Comparison of ENCODE assay signal across 11 mouse cellular contexts in the genomic region with DNA sequence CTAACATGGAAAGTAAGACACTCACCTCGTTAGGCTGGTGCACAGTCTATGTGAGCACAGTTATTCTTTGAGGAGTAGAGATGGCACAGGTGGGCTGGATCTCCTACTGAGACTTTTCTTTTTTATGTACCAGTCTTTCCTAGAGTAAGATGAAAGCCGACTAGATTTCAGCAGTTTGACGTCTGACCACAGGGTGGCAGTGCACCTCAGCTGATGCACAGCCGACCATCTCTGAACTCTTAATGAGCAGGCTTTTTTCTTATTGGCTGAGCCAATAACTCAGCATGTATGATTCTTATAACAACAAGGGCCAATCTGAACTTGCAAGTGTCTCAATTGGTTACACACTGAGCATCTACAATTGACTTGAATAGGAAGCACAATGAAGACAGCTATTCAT.
DNase-seq lines count a peak whose midpoint lies in the region; ATAC-seq and TF ChIP-seq lines count a peak whose summit lies in the region.
"Had no signal": no experiment of that assay in that cellular context is flagged by ENCODE, and none has a peak within 500 bp of the region (broad histone marks: within the 10 kb centered on the region; RNA-seq: fewer than 3 reads in every experiment).

No protein-coding gene starts in this region.

- H3K4me3 ChIP-seq in midbrain, embryonic 16.5 days (ENCODE audit: low read depth, low read length) = no peak overlapping the region

- peak; percentile 38; the same call in 1 of the 2 replicates for TF ChIP-seq CTCF in brain, embryonic 14.5 days (IDR thresholded peaks at IDR 0.05; ENCODE audit: borderline replicate concordance, extremely low read depth, insufficient read depth, insufficient read length)

- TF ChIP-seq POLR2A in brain, embryonic 14.5 days (IDR thresholded peaks at IDR 0.05; ENCODE audit: borderline replicate concordance, extremely low read depth, insufficient read depth, insufficient read length, poor library complexity, severe bottlenecking) = no peak

- H3K9ac ChIP-seq in midbrain, embryonic 16.5 days (ENCODE audit: low read depth, low read length) = no peak overlapping the region

- DNase-seq in frontal cortex, postnatal 14 days (ENCODE audit: low spot score in 2 of 2) = no peak
- peak; percentile 49 for DNase-seq in retina, embryonic 14.5 days (ENCODE audit: low spot score)
- DNase-seq in retina, postnatal 1 day = no peak
- DNase-seq in brain, embryonic 14.5 days (ENCODE audit: low read depth) = peak; percentile 1
- DNase-seq in thymus, postnatal 36 days = peak; percentile 57 to 58
- DNase-seq in heart, adult 9 months (ENCODE audit: low spot score in 2 of 2) = no peak
- DNase-seq: cerebellum, adult 2 months; lung, postnatal 36 days had no signal

- H3K4me2 ChIP-seq in midbrain, embryonic 16.5 days (ENCODE audit: low read length) = no peak overlapping the region

- WGBS in midbrain, embryonic 16.5 days = 35% methylated on average over 4 of the region's 4 CpGs

- H3K4me1 ChIP-seq in midbrain, embryonic 16.5 days (ENCODE audit: control insufficient read depth, insufficient read depth, low read length) = no peaks in the 10 kb centered on the region

- no peaks in the 10 kb centered on the region for H3K27me3 ChIP-seq in midbrain, embryonic 16.5 days (ENCODE audit: control insufficient read depth, insufficient read depth, low read depth, low read length)

- no peak overlapping the region for H3K27ac ChIP-seq in midbrain, embryonic 16.5 days (ENCODE audit: low read length)

- H3K36me3 ChIP-seq in midbrain, embryonic 16.5 days (ENCODE audit: control insufficient read depth, insufficient read depth, low read length) = no peaks in the 10 kb centered on the region

- ATAC-seq in frontal cortex, adult (ENCODE audit: low TSS enrichment) = peak; percentile 41; the same call in 1 of the 2 replicates
- ATAC-seq in midbrain, embryonic 16.5 days = no peak
- ATAC-seq: forebrain, embryonic 16.5 days had no signal

- peaks cover 3% of the 10 kb centered on the region; the same call in 1 of the 2 replicates for H3K9me3 ChIP-seq in midbrain, embryonic 16.5 days (replicated peaks; ENCODE audit: control insufficient read depth, low read length, poor library complexity, severe bottlenecking)

Comparison
In these comparisons a context has a peak if more than half of its experiments do, and no peak if none do; other contexts are left out.
1. DNase-seq: peak in retina, embryonic 14.5 days (single experiment), brain, embryonic 14.5 days (single experiment) and thymus, postnatal 36 days (2 of 2); none in frontal cortex, postnatal 14 days (0 of 2), retina, postnatal 1 day (single experiment) and heart, adult 9 months (0 of 2).